Mouse (Mus musculus): ENCODE data around the gene Lsm14b.

GRCm38 (mm10) chr2:180001635-180002034 lies 23.2 kb upstream of the Lsm14b start:
- no peak for TF ChIP-seq TBP (conservative IDR thresholded peaks at IDR 0.05; ENCODE audit: low read depth, low read length)
- TF ChIP-seq ZNF384 (IDR thresholded peaks at IDR 0.05; ENCODE audit: low read depth, low read length), result no peak
- no peak for TF ChIP-seq POLR2A (IDR thresholded peaks at IDR 0.05; ENCODE audit: low read depth, low read length)
- TF ChIP-seq USF1 (IDR thresholded peaks at IDR 0.05; ENCODE audit: low read depth, low read length), result no peak
- no peak for TF ChIP-seq CTCF (conservative IDR thresholded peaks at IDR 0.05 in 1 of 2, IDR thresholded peaks at IDR 0.05 in 1 of 2; ENCODE audit: low read depth in 2 of 2, low read length in 2 of 2)
